Mouse (Mus musculus): ENCODE measurements around the gene Glipr1l3. TPM values are rescaled to one million over a fixed set of nuclear protein-coding genes. Genes with fewer than 3 reads are reported as not detected.
A peak's percentile ranks its signal among the peaks of the same experiment; 100 is the strongest.
"Not testable (repeated sequence)": the region's sequence is repeated elsewhere in the genome, so short reads cannot be mapped to it uniquely, and the experiment has no call there.

Glipr1l3 gene
- polyA plus RNA-seq, 1 experiment from 2014 or later: 0.33 TPM

- DNase-seq: no peak
- Histone ChIP-seq H3K4me1 (ENCODE audit: control insufficient read depth, insufficient read depth, low read length) (no peaks in the 10 kb centered on the region), H3K36me3 (ENCODE audit: control insufficient read depth, insufficient read depth, low read length) (no peaks in the 10 kb centered on the region), H3K4me2 (ENCODE audit: low read length) (no peak overlapping the region), H3K9ac (replicated peaks; ENCODE audit: low read length) (no peak overlapping the region), H3K27ac (replicated peaks; ENCODE audit: low read depth, low read length) (no peak overlapping the region), H3K9me3 (ENCODE audit: control insufficient read depth, low read length) (no peaks in the 10 kb centered on the region), H3K27me3 (ENCODE audit: control insufficient read depth, insufficient read depth, low read length) (no peaks in the 10 kb centered on the region), H3K4me3 (replicated peaks; ENCODE audit: low read depth, low read length) (no peak overlapping the region)
- no peak for ATAC-seq (ENCODE audit: low FRiP score, low TSS enrichment)
- 91% methylated on average over 3 of the region's 3 CpGs for WGBS
Measured at GRCm38 (mm10) chr10:112132194-112132593, 27.9 kb downstream of the Glipr1l3 start.

GRCm38 (mm10) chr10:112127682-112128230, 32.4 kb downstream of the Glipr1l3 start:
- not testable (repeated sequence) for ATAC-seq (ENCODE audit: low FRiP score, low TSS enrichment); H3K4me3 ChIP-seq (replicated peaks; ENCODE audit: low read depth, low read length); H3K9me3 ChIP-seq (ENCODE audit: control insufficient read depth, low read length); H3K27me3 ChIP-seq (ENCODE audit: control insufficient read depth, insufficient read depth, low read length); H3K9ac ChIP-seq (replicated peaks; ENCODE audit: low read length); H3K27ac ChIP-seq (replicated peaks; ENCODE audit: low read depth, low read length); DNase-seq; H3K4me1 ChIP-seq (ENCODE audit: control insufficient read depth, insufficient read depth, low read length); H3K4me2 ChIP-seq (ENCODE audit: low read length); H3K36me3 ChIP-seq (ENCODE audit: control insufficient read depth, insufficient read depth, low read length)
- WGBS: 81% methylated on average over 6 of the region's 6 CpGs

GRCm38 (mm10) chr10:112125090-112125489, 35.0 kb downstream of the Glipr1l3 start:
- not testable (repeated sequence) for H3K4me2 ChIP-seq (ENCODE audit: low read length); H3K27ac ChIP-seq (replicated peaks; ENCODE audit: low read depth, low read length); H3K9me3 ChIP-seq (ENCODE audit: control insufficient read depth, low read length); ATAC-seq (ENCODE audit: low FRiP score, low TSS enrichment); H3K4me3 ChIP-seq (replicated peaks; ENCODE audit: low read depth, low read length); H3K9ac ChIP-seq (replicated peaks; ENCODE audit: low read length); H3K36me3 ChIP-seq (ENCODE audit: control insufficient read depth, insufficient read depth, low read length); DNase-seq; H3K4me1 ChIP-seq (ENCODE audit: control insufficient read depth, insufficient read depth, low read length); H3K27me3 ChIP-seq (ENCODE audit: control insufficient read depth, insufficient read depth, low read length)
- WGBS: 69% methylated on average over 2 of the region's 2 CpGs

- 97% methylated on average over 7 of the region's 7 CpGs for WGBS
- Histone ChIP-seq H3K36me3 (ENCODE audit: control insufficient read depth, insufficient read depth, low read length) (no peaks in the 10 kb centered on the region), H3K4me2 (ENCODE audit: low read length) (no peak overlapping the region), H3K9ac (replicated peaks; ENCODE audit: low read length) (no peak overlapping the region), H3K9me3 (ENCODE audit: control insufficient read depth, low read length) (no peaks in the 10 kb centered on the region), H3K4me3 (replicated peaks; ENCODE audit: low read depth, low read length) (no peak overlapping the region), H3K4me1 (ENCODE audit: control insufficient read depth, insufficient read depth, low read length) (no peaks in the 10 kb centered on the region), H3K27ac (replicated peaks; ENCODE audit: low read depth, low read length) (no peak overlapping the region), H3K27me3 (ENCODE audit: control insufficient read depth, insufficient read depth, low read length) (no peaks in the 10 kb centered on the region)
- DNase-seq: no peak
- no peak for ATAC-seq (ENCODE audit: low FRiP score, low TSS enrichment)
Measured at GRCm38 (mm10) chr10:112110401-112110800, 49.7 kb downstream of the Glipr1l3 start.

- 11% methylated on average over 5 of the region's 5 CpGs for WGBS
- H3K27me3 ChIP-seq (ENCODE audit: control insufficient read depth, insufficient read depth, low read length); H3K9me3 ChIP-seq (ENCODE audit: control insufficient read depth, low read length); H3K27ac ChIP-seq (replicated peaks; ENCODE audit: low read depth, low read length); ATAC-seq (ENCODE audit: low FRiP score, low TSS enrichment); H3K4me3 ChIP-seq (replicated peaks; ENCODE audit: low read depth, low read length); H3K4me1 ChIP-seq (ENCODE audit: control insufficient read depth, insufficient read depth, low read length); H3K4me2 ChIP-seq (ENCODE audit: low read length); H3K9ac ChIP-seq (replicated peaks; ENCODE audit: low read length); H3K36me3 ChIP-seq (ENCODE audit: control insufficient read depth, insufficient read depth, low read length): not testable (repeated sequence)
- DNase-seq: peak; percentile 72
Measured at GRCm38 (mm10) chr10:112105785-112106184, 54.3 kb downstream of the Glipr1l3 start.

Other genes starting within 250 kb of the Glipr1l3 start
- gene Krr1, start 187.7 kb downstream of the Glipr1l3 start, polyA plus RNA-seq (2014; fragmentation: Nextera tagmentation; extraction: Ambion mirVana): 43.1 and 53.1 TPM in 2 replicates
- gene Glipr1, start 157.7 kb downstream of the Glipr1l3 start, polyA plus RNA-seq (2014; fragmentation: Nextera tagmentation; extraction: Ambion mirVana): 0.42 TPM in 1 of 2 replicates, not detected in the other
- gene Glipr1l1, start 100.1 kb downstream of the Glipr1l3 start, polyA plus RNA-seq (2014; fragmentation: Nextera tagmentation; extraction: Ambion mirVana): 0.57 TPM in 1 of 2 replicates, not detected in the other
- not detected in 2 replicates for gene Glipr1l2, start 77.0 kb downstream of the Glipr1l3 start, polyA plus RNA-seq (2014; fragmentation: Nextera tagmentation; extraction: Ambion mirVana)
- 0.45 and 0.53 TPM in 2 replicates for gene Caps2, start 3.3 kb upstream of the Glipr1l3 start, polyA plus RNA-seq (2014; fragmentation: Nextera tagmentation; extraction: Ambion mirVana)
- gene Kcnc2, start 110.8 kb upstream of the Glipr1l3 start, polyA plus RNA-seq (2014; fragmentation: Nextera tagmentation; extraction: Ambion mirVana): 5.4 and 6.3 TPM in 2 replicates

Measured in midbrain, embryonic 14.5 days (tissue).